Mouse (Mus musculus) liver, postnatal 0 days (tissue): ENCODE measurements around the gene Emc4. TPM values are rescaled to one million over a fixed set of nuclear protein-coding genes. Genes with fewer than 3 reads are reported as not detected.

Source experiments
- ATAC-seq: fragments of 200-750 bp; cut with Nextera tagmentation; 2 replicates; pipeline ENCODE4 v1.8.0; 2017; ENCODE audit warnings: mild to moderate bottlenecking, moderate library complexity
- DNase-seq: peaks from one replicate; pipeline ENCODE4 v3.0.0-alpha.2; 2016
- H3K27ac ChIP-seq: fragments of 300-500 bp; sonication (generic); 2 replicates; pipeline ENCODE4 v1.5.1; 2014; ENCODE audit warnings: antibody characterized with exemption, moderate library complexity, mild to moderate bottlenecking, low read depth
- H3K27me3 ChIP-seq: fragments of 300-500 bp; sonication (generic); 2 replicates; pipeline ENCODE4 v1.6.1; 2014; ENCODE audit warnings: low read length, control low read depth, mixed read lengths; ENCODE audit not compliant: insufficient read depth
- H3K36me3 ChIP-seq: fragments of 300-500 bp; sonication (generic); replicated peaks from 2 replicates; pipeline ENCODE4 v1.6.1; 2014; ENCODE audit warnings: mild to moderate bottlenecking, control low read depth, low read length, moderate library complexity, mixed read lengths; ENCODE audit not compliant: insufficient read depth
- H3K4me1 ChIP-seq: fragments of 300-500 bp; sonication (generic); 2 replicates; pipeline ENCODE4 v1.6.1; 2014; ENCODE audit warnings: antibody characterized with exemption, mild to moderate bottlenecking, control low read depth; ENCODE audit not compliant: insufficient read depth
- H3K4me2 ChIP-seq: fragments of 300-500 bp; sonication (generic); 2 replicates; pipeline ENCODE4 v1.6.1; 2014; ENCODE audit warnings: low read depth, mild to moderate bottlenecking, low read length, moderate library complexity, mixed read lengths
- H3K4me3 ChIP-seq: fragments of 300-500 bp; sonication (generic); 2 replicates; pipeline ENCODE4 v1.5.1; 2014; ENCODE audit warnings: low read depth, low read length
- H3K9ac ChIP-seq: fragments of 300-500 bp; sonication (generic); replicated peaks from 2 replicates; pipeline ENCODE4 v1.6.1; 2014; ENCODE audit warnings: mild to moderate bottlenecking, moderate library complexity
- H3K9me3 ChIP-seq: fragments of 300-500 bp; sonication (generic); 2 replicates; pipeline ENCODE4 v1.6.1; 2016; ENCODE audit warnings: mild to moderate bottlenecking, control low read depth, low read length, mixed read lengths
- CTCF ChIP-seq: sonication (generic); IDR thresholded peaks from 2 replicates; pipeline ENCODE4 v1.5.1; 2016; ENCODE audit warnings: antibody characterized with exemption, low read depth
- EP300 ChIP-seq: IDR thresholded peaks from 2 replicates; pipeline ENCODE4 v1.6.1; 2016; ENCODE audit warnings: antibody characterized with exemption, low read depth, mild to moderate bottlenecking
- WGBS: fragments of 180-500 bp; shearing (Covaris S2); extraction: QIAGEN DNeasy Blood & Tissue Kit; methylation state at CpG from one replicate; pipeline ENCODE4 v1.1.7; 2014; ENCODE audit not compliant: insufficient replicate concordance; 5-methylcytosine and 5-hydroxymethylcytosine counted together
- polyA plus RNA-seq: library from polyadenylated mRNA; unstranded; fragments of >200 nt; fragmentation: Nextera tagmentation; extraction: Ambion mirVana; gene quantifications from 2 replicates; pipeline ENCODE4 v1.2.1, GENCODE M21; 2015

Gene Emc4
- polyA plus RNA-seq, 1 experiment from 2014 or later = 62.9 TPM

GRCm38 (mm10) chr2:112318905-112319304 is 48.9 kb downstream of the Emc4 start:
- no peak overlapping the region for H3K9ac ChIP-seq
- H3K4me3 ChIP-seq = no peak overlapping the region
- H3K36me3 ChIP-seq = no peaks in the 10 kb centered on the region; the same call in 1 of the 2 replicates
- DNase-seq (no peak), ATAC-seq (no peak)
- no peak overlapping the region for H3K4me2 ChIP-seq
- WGBS = 78% methylated on average over 7 of the region's 7 CpGs
- no peak overlapping the region for H3K27ac ChIP-seq
- no peaks in the 10 kb centered on the region for H3K4me1 ChIP-seq
- H3K9me3 ChIP-seq = no peaks in the 10 kb centered on the region
- H3K27me3 ChIP-seq = no peaks in the 10 kb centered on the region
- TF ChIP-seq EP300 (no peak), CTCF (no peak)

- Histone ChIP-seq H3K9ac (no peak overlapping the region), H3K4me1 (no peaks in the 10 kb centered on the region), H3K27ac (no peak overlapping the region), H3K4me3 (no peak overlapping the region), H3K4me2 (no peak overlapping the region), H3K36me3 (no peaks in the 10 kb centered on the region; the same call in 1 of the 2 replicates), H3K27me3 (no peaks in the 10 kb centered on the region), H3K9me3 (no peaks in the 10 kb centered on the region)
- DNase-seq (no peak), ATAC-seq (no peak)
- 86% methylated on average over 2 of the region's 2 CpGs for WGBS
- no peak for TF ChIP-seq CTCF
- no peak for TF ChIP-seq EP300
Measured at GRCm38 (mm10) chr2:112318227-112318626, 49.6 kb downstream of the Emc4 start.

- no peak for TF ChIP-seq CTCF
- TF ChIP-seq EP300 = no peak
- ATAC-seq = no peak
- Histone ChIP-seq H3K9me3 (no peaks in the 10 kb centered on the region), H3K9ac (no peak overlapping the region), H3K36me3 (no peaks in the 10 kb centered on the region; the same call in 1 of the 2 replicates), H3K4me3 (no peak overlapping the region), H3K27me3 (no peaks in the 10 kb centered on the region), H3K27ac (no peak overlapping the region), H3K4me2 (no peak overlapping the region), H3K4me1 (no peaks in the 10 kb centered on the region)
- no peak for DNase-seq
- WGBS = 87% methylated on average over 7 of the region's 7 CpGs
Measured at GRCm38 (mm10) chr2:112315638-112316037, 52.2 kb downstream of the Emc4 start.

Other genes starting within 250 kb of the Emc4 start
- not detected in 2 replicates for gene Olfr1316, start 233.1 kb downstream of the Emc4 start, polyA plus RNA-seq
- not detected in 2 replicates for gene Olfr1317, start 227.7 kb downstream of the Emc4 start, polyA plus RNA-seq
- gene Olfr1318, start 213.8 kb downstream of the Emc4 start, polyA plus RNA-seq = not detected in 2 replicates
- gene Lpcat4, start 128.6 kb downstream of the Emc4 start, polyA plus RNA-seq = 1.6 and 1.7 TPM in 2 replicates
- gene Nutm1, start 108.7 kb downstream of the Emc4 start, polyA plus RNA-seq = 0.02 TPM in 1 of 2 replicates, not detected in the other
- gene Nop10, start 106.1 kb downstream of the Emc4 start, polyA plus RNA-seq = 129 TPM in 2 replicates
- gene Slc12a6, start 102.2 kb downstream of the Emc4 start, polyA plus RNA-seq = 3.7 and 4.1 TPM in 2 replicates
- gene Gm21985, start 101.7 kb downstream of the Emc4 start, polyA plus RNA-seq = not detected in 2 replicates
- gene Katnbl1, start 11.2 kb upstream of the Emc4 start, polyA plus RNA-seq = 9.9 and 10.7 TPM in 2 replicates
- gene Emc7, start 87.0 kb upstream of the Emc4 start, polyA plus RNA-seq = 19.1 and 19.2 TPM in 2 replicates
- not detected in 2 replicates for gene Chrm5, start 112.7 kb upstream of the Emc4 start, polyA plus RNA-seq
- gene Aven, start 124.9 kb upstream of the Emc4 start, polyA plus RNA-seq = 3.2 and 3.6 TPM in 2 replicates